Mouse (Mus musculus): ENCODE data around the gene Mis12. TPM values are rescaled to one million over a fixed set of nuclear protein-coding genes. Genes with fewer than 3 reads are reported as not detected.

Gene Mis12
- polyA plus RNA-seq (2015; fragmentation: Nextera tagmentation; extraction: Ambion mirVana), result 25.3 and 26.2 TPM in 2 replicates

DNA sequence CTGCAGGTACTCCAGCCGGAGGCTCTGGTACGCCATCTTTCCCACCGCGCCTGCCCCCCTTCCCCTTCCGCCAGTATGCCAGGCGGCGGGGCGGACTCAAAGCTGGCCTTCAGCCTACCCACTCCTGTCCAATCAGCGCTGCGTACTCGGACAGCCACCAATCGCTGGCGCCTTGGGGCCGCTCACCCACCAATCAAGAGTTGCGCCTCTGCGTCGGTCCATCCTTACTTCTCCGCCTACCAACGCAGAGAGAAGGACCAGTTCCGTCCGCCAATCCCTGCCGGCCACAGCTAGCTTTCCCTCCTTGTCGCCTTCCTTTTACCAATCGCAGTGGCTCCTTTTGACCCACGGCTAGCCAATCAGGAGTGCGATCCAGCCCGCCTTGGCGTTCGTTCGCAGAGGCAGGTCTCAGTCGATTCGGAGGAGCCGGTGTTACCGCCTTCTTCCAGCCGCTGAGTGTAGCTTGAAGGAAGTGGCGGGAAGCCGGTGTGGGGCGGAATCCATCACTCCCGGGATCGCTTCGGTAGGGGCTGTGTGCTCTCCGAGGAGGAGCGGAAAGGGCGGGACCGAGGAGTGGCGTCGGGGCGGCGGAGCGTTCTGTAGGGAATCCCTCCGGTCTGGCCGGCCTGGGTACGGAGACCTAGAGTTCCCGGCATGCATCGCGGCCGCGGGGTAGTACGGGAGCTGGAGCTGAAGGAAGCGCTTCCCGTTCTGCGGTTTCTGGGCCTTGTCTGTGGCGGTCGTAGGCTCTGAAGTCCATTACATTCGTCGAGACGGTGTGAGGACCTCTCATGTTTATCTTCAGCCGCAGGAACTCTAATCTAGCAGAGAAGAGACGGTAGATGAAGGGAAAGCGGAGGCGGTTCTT, at the start of gene Mis12, which contains the start of gene Derl2:
TSS of gene Mis12 (plus strand) at position 411 of the 868 bp plus-strand sequence.
TSS of gene Derl2 (minus strand) at position 641 of the 868 bp plus-strand sequence.
- Histone ChIP-seq H3K27ac (ENCODE audit: low read length) (peak within 1 kb of the TSS; percentile 88), H3K4me3 (ENCODE audit: low read length) (peak within 1 kb of the TSS; percentile 91), H3K9me3 (replicated peaks; ENCODE audit: control insufficient read depth, low read length) (no peaks in the 10 kb centered on the region), H3K4me1 (ENCODE audit: control insufficient read depth, insufficient read depth, low read length) (peaks cover 21% of the 10 kb centered on the region), H3K27me3 (ENCODE audit: control insufficient read depth, insufficient read depth, low read length) (no peaks in the 10 kb centered on the region), H3K36me3 (ENCODE audit: control insufficient read depth, insufficient read depth) (peaks cover 6% of the 10 kb centered on the region; the same call in 1 of the 2 replicates), H3K9ac (ENCODE audit: low read length) (peak within 1 kb of the TSS; percentile 95), H3K4me2 (ENCODE audit: low read depth, low read length) (peak within 1 kb of the TSS; percentile 97)
- ATAC-seq (replicated peaks; ENCODE audit: extremely low read depth, insufficient read depth, low FRiP score), result peak; percentile 99
- WGBS, result under 1% methylated on average over 69 of the region's 71 CpGs

- H3K36me3 ChIP-seq (ENCODE audit: control insufficient read depth, insufficient read depth), result peaks cover 22% of the 10 kb centered on the region
- H3K9me3 ChIP-seq (replicated peaks; ENCODE audit: control insufficient read depth, low read length), result no peaks in the 10 kb centered on the region
- peak; percentile 96 for ATAC-seq (replicated peaks; ENCODE audit: extremely low read depth, insufficient read depth, low FRiP score)
- WGBS, result under 1% methylated on average over 43 of the region's 43 CpGs
- H3K27ac ChIP-seq (ENCODE audit: low read length), result peak within 1 kb of the TSS; percentile 90
- H3K27me3 ChIP-seq (ENCODE audit: control insufficient read depth, insufficient read depth, low read length), result no peaks in the 10 kb centered on the region
- peak within 1 kb of the TSS; percentile 89 for H3K4me2 ChIP-seq (ENCODE audit: low read depth, low read length)
- H3K4me1 ChIP-seq (ENCODE audit: control insufficient read depth, insufficient read depth, low read length), result peaks cover 14% of the 10 kb centered on the region
- peak within 1 kb of the TSS; percentile 85 for H3K4me3 ChIP-seq (ENCODE audit: low read length)
- H3K9ac ChIP-seq (ENCODE audit: low read length), result peak within 1 kb of the TSS; percentile 92
These were observed 49.4 kb upstream of the Mis12 start, which contains the start of the genes Nup88 and Rpain for GRCm38 (mm10) chr11:70969821-70970559. TSS of gene Nup88 (minus strand) at chr11:70969973. TSS of gene Rpain (plus strand) at chr11:70970213.

DNA sequence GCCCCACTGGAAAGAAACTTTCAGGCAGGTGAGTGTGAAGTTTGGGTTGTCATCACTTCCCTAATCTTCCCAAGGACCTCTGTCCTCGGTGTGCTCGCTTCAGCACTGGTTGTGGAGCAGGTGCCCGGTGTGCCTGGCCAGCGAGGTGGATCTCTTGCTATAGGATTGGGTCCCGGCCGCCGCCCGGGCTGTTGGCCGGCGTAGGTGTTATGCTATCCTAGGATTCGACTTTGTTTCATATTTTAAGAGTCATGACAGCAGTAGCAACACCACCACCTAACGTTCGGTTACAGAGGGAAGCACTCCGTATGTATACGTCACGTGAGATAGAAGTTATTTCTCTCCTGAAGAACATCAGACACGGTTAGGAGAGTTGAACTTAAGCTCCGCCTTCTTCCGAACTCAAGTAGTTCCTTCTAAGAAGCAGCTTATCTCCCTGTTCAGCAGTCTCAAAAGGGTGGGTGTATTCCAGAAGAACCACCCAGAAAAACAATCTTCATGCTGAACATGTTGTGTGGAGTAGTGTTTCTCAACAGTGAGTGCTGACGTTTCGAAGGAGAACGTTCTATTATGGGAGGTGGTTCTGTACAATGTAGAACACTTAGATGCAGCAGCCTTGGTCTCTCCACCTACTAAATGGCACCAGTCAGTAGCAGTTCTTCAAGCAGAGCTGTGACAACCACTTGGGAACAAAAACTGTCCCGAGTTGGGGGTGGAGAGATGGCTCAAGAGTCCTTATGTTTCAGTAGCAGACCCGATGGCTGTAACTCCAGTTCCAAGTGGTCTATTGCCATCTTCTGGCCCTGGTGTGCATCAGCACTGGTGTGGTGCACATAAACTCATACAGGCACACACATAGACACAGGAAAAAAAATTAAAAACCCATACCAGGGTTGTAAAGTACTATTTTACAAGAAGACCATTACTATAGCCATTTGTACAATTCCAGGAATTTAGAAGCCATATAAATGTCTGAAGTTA, 48.6 kb upstream of the Mis12 start:
- H3K4me2 ChIP-seq (ENCODE audit: low read depth, low read length), result peak overlapping the region; percentile 89
- H3K9ac ChIP-seq (ENCODE audit: low read length), result peak overlapping the region; percentile 84
- peak overlapping the region; percentile 90 for H3K27ac ChIP-seq (ENCODE audit: low read length)
- 13% methylated on average over 24 of the region's 24 CpGs for WGBS
- H3K4me3 ChIP-seq (ENCODE audit: low read length), result peak overlapping the region; percentile 85
- no peaks in the 10 kb centered on the region for H3K27me3 ChIP-seq (ENCODE audit: control insufficient read depth, insufficient read depth, low read length)
- no peaks in the 10 kb centered on the region for H3K9me3 ChIP-seq (replicated peaks; ENCODE audit: control insufficient read depth, low read length)
- peaks cover 14% of the 10 kb centered on the region for H3K4me1 ChIP-seq (ENCODE audit: control insufficient read depth, insufficient read depth, low read length)
- H3K36me3 ChIP-seq (ENCODE audit: control insufficient read depth, insufficient read depth), result peaks cover 15% of the 10 kb centered on the region; the same call in 1 of the 2 replicates
- peak; percentile 5; the same call in 1 of the 2 replicates for ATAC-seq (replicated peaks; ENCODE audit: extremely low read depth, insufficient read depth, low FRiP score)

- Histone ChIP-seq H3K4me3 (ENCODE audit: low read length) (no peak overlapping the region), H3K9ac (ENCODE audit: low read length) (no peak overlapping the region), H3K36me3 (ENCODE audit: control insufficient read depth, insufficient read depth) (peaks cover 25% of the 10 kb centered on the region), H3K27ac (ENCODE audit: low read length) (no peak overlapping the region), H3K27me3 (ENCODE audit: control insufficient read depth, insufficient read depth, low read length) (no peaks in the 10 kb centered on the region), H3K4me2 (ENCODE audit: low read depth, low read length) (no peak overlapping the region), H3K9me3 (replicated peaks; ENCODE audit: control insufficient read depth, low read length) (no peaks in the 10 kb centered on the region), H3K4me1 (ENCODE audit: control insufficient read depth, insufficient read depth, low read length) (peaks cover 13% of the 10 kb centered on the region)
- 76% methylated on average over 1 of the region's 1 CpGs for WGBS
- no peak for ATAC-seq (replicated peaks; ENCODE audit: extremely low read depth, insufficient read depth, low FRiP score)
These were observed 46.8 kb upstream of the Mis12 start for GRCm38 (mm10) chr11:70972586-70972985.

GRCm38 (mm10) chr11:70973947-70974346, 45.5 kb upstream of the Mis12 start:
- Histone ChIP-seq H3K9me3 (replicated peaks; ENCODE audit: control insufficient read depth, low read length) (no peaks in the 10 kb centered on the region), H3K27ac (ENCODE audit: low read length) (no peak overlapping the region), H3K9ac (ENCODE audit: low read length) (no peak overlapping the region), H3K36me3 (ENCODE audit: control insufficient read depth, insufficient read depth) (peaks cover 39% of the 10 kb centered on the region), H3K4me3 (ENCODE audit: low read length) (no peak overlapping the region), H3K4me1 (ENCODE audit: control insufficient read depth, insufficient read depth, low read length) (peaks cover 3% of the 10 kb centered on the region; the same call in 1 of the 2 replicates), H3K27me3 (ENCODE audit: control insufficient read depth, insufficient read depth, low read length) (no peaks in the 10 kb centered on the region), H3K4me2 (ENCODE audit: low read depth, low read length) (no peak overlapping the region)
- no peak for ATAC-seq (replicated peaks; ENCODE audit: extremely low read depth, insufficient read depth, low FRiP score)
- 68% methylated on average over 4 of the region's 4 CpGs for WGBS

GRCm38 (mm10) chr11:70975193-70975592, 44.2 kb upstream of the Mis12 start:
- H3K9me3 ChIP-seq (replicated peaks; ENCODE audit: control insufficient read depth, low read length), result no peaks in the 10 kb centered on the region
- H3K36me3 ChIP-seq (ENCODE audit: control insufficient read depth, insufficient read depth), result peaks cover 48% of the 10 kb centered on the region
- ATAC-seq (replicated peaks; ENCODE audit: extremely low read depth, insufficient read depth, low FRiP score), result no peak
- H3K27me3 ChIP-seq (ENCODE audit: control insufficient read depth, insufficient read depth, low read length), result no peaks in the 10 kb centered on the region
- no peak overlapping the region for H3K27ac ChIP-seq (ENCODE audit: low read length)
- no peak overlapping the region for H3K4me2 ChIP-seq (ENCODE audit: low read depth, low read length)
- no peak overlapping the region for H3K4me3 ChIP-seq (ENCODE audit: low read length)
- H3K9ac ChIP-seq (ENCODE audit: low read length), result no peak overlapping the region
- WGBS, result 70% methylated on average over 2 of the region's 2 CpGs
- H3K4me1 ChIP-seq (ENCODE audit: control insufficient read depth, insufficient read depth, low read length), result peaks cover 3% of the 10 kb centered on the region; the same call in 1 of the 2 replicates

GRCm38 (mm10) chr11:70977293-70977692, 42.1 kb upstream of the Mis12 start:
- H3K36me3 ChIP-seq (ENCODE audit: control insufficient read depth, insufficient read depth), result peaks cover 50% of the 10 kb centered on the region
- no peak overlapping the region for H3K4me2 ChIP-seq (ENCODE audit: low read depth, low read length)
- 82% methylated on average over 6 of the region's 6 CpGs for WGBS
- no peaks in the 10 kb centered on the region for H3K27me3 ChIP-seq (ENCODE audit: control insufficient read depth, insufficient read depth, low read length)
- no peak for ATAC-seq (replicated peaks; ENCODE audit: extremely low read depth, insufficient read depth, low FRiP score)
- H3K4me1 ChIP-seq (ENCODE audit: control insufficient read depth, insufficient read depth, low read length), result peaks cover 11% of the 10 kb centered on the region
- H3K9ac ChIP-seq (ENCODE audit: low read length), result no peak overlapping the region
- H3K4me3 ChIP-seq (ENCODE audit: low read length), result no peak overlapping the region
- no peaks in the 10 kb centered on the region for H3K9me3 ChIP-seq (replicated peaks; ENCODE audit: control insufficient read depth, low read length)
- H3K27ac ChIP-seq (ENCODE audit: low read length), result no peak overlapping the region

DNA sequence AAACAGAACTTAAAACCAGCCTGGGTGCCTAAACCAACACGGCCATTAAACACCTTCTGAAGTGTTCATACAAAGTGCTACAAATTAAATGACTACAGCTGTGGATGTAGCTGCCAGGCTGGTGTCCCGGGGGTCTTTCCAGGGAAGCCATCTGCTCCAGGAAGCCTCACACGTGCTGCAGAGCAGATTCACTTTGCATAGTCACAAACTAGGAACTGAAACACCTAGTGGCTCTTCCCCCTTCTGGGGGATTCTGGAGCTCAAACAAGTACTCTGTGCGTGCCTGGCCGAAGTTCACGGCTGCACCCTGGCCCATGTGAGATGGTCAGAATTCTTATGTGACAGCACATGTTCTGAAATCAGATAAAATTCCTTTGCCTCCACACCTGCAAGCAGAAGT, 39.2 kb upstream of the Mis12 start:
- Histone ChIP-seq H3K9me3 (replicated peaks; ENCODE audit: control insufficient read depth, low read length) (no peaks in the 10 kb centered on the region), H3K4me3 (ENCODE audit: low read length) (no peak overlapping the region), H3K27me3 (ENCODE audit: control insufficient read depth, insufficient read depth, low read length) (no peaks in the 10 kb centered on the region), H3K36me3 (ENCODE audit: control insufficient read depth, insufficient read depth) (peaks cover 42% of the 10 kb centered on the region), H3K27ac (ENCODE audit: low read length) (no peak overlapping the region), H3K9ac (ENCODE audit: low read length) (no peak overlapping the region), H3K4me1 (ENCODE audit: control insufficient read depth, insufficient read depth, low read length) (peaks cover 11% of the 10 kb centered on the region), H3K4me2 (ENCODE audit: low read depth, low read length) (no peak overlapping the region)
- 81% methylated on average over 6 of the region's 6 CpGs for WGBS
- ATAC-seq (replicated peaks; ENCODE audit: extremely low read depth, insufficient read depth, low FRiP score), result no peak
